Mouse (Mus musculus) olfactory bulb, adult 2 months (tissue): ENCODE data around the gene Ar.

Experiments
- CTCF ChIP-seq: fragments of 200-500 bp; IDR thresholded peaks from 2 replicates; pipeline ENCODE4 v1.5.1; 2012; ENCODE audit warnings: low read depth, mild to moderate bottlenecking, low read length, moderate library complexity; ENCODE audit not compliant: insufficient read depth
- POLR2A ChIP-seq: fragments of 200-500 bp; IDR thresholded peaks from 2 replicates; pipeline ENCODE4 v1.6.1; 2012; ENCODE audit warnings: mild to moderate bottlenecking, low read depth, low read length, moderate library complexity; ENCODE audit not compliant: insufficient read depth

- TF ChIP-seq CTCF = no peak
- TF ChIP-seq POLR2A = no peak
These were observed 58.6 kb downstream of the Ar start for GRCm38 (mm10) chrX:98207166-98207565.
